Mouse (Mus musculus) lung, adult 2 months (tissue): Measurements from ENCODE around the gene Nr4a1.
A peak's percentile ranks its signal among the peaks of the same experiment; 100 is the strongest.

Experiments
- CTCF ChIP-seq: fragments of 200-500 bp; IDR thresholded peaks from 2 replicates; pipeline ENCODE4 v1.5.1; 2011; ENCODE audit warnings: mild to moderate bottlenecking, low read length, control low read depth; ENCODE audit not compliant: insufficient read depth
- POLR2A ChIP-seq: fragments of 200-500 bp; IDR thresholded peaks from 2 replicates; pipeline ENCODE4 v1.6.1; 2011; ENCODE audit warnings: low read depth, mild to moderate bottlenecking, control low read depth, low read length, borderline replicate concordance; ENCODE audit errors: extremely low read depth

DNA sequence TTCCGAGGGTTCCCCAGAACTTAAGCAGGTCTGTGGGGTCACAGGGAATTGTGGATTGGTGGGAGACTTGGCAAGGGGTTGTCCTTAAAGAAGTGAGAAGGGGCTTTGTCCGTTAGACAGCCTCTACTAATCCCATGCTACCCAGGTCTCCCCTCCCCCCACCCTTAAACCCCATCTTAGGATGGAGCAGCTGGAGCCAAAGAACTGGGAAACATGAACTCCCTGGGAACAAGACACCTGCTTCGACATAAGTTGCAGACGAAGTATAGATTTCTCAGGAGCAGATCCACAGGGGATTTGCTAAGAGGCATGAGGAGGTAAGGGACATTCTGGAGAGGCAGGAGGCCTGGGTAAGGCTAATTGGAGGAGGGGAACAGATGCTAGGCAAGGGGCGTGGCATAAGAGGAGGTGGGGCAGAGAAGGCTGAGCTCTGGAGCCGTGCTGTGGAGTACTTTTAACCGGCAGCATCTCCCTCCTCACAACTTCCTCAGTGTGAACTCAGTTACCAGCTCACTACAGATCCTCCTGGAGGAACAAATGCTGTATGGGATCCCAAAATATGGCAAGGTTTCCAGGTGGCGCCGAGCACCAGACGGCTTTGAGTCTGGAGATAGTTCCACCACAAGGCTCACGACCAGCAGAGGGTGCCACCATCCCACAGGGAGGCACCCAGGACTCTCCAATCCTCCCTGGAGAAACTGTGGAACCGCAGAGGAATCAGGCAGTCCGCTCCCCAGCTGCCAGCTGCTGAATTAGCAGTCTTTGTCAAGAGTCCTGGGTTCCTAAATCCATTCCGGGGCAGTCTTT, 32.6 kb upstream of the Nr4a1 start:
- TF ChIP-seq CTCF (peak; percentile 94), POLR2A (no peak)
